Mouse (Mus musculus): ENCODE measurements around the gene Stard8.

- TF ChIP-seq GATA1 (IDR thresholded peaks at IDR 0.05; ENCODE audit: borderline replicate concordance, low read length), result no peak
- TF ChIP-seq FLI1 (IDR thresholded peaks at IDR 0.05; ENCODE audit: low read length), result no peak
Observed at GRCm38 (mm10) chrX:99023951-99024350, 20.9 kb downstream of the Stard8 start.

Measured in megakaryocyte, embryonic 14.5 days (primary cell).